In genomic region chr2:166818463-166819143, GRCm38 (mm10) we compare ENCODE assay signal across 29 mouse cellular contexts. TPM values are rescaled to one million over a fixed set of nuclear protein-coding genes. Genes with fewer than 3 reads are reported as not detected.
DNase-seq lines count a peak whose midpoint lies in the region; ATAC-seq and TF ChIP-seq lines count a peak whose summit lies in the region.
"Had no signal": no experiment of that assay in that cellular context is flagged by ENCODE, and none has a peak within 500 bp of the region (broad histone marks: within the 10 kb centered on the region; RNA-seq: fewer than 3 reads in every experiment).

No protein-coding gene starts in this region.

- H3K36me3 ChIP-seq in kidney, embryonic 16.5 days (ENCODE audit: insufficient read depth, low read length): peaks cover 3% of the 10 kb centered on the region; the same call in 1 of the 2 replicates
- no peaks in the 10 kb centered on the region for H3K36me3 ChIP-seq in limb, embryonic 15.5 days
- peaks cover 9% of the 10 kb centered on the region; the same call in 1 of the 2 replicates for H3K36me3 ChIP-seq in limb, embryonic 10.5 days
- H3K36me3 ChIP-seq: heart, embryonic 15.5 days; limb, embryonic 12.5 days; midbrain, embryonic 15.5 days had no signal

- TF ChIP-seq CTCF in cortical plate, adult 2 months (IDR thresholded peaks at IDR 0.05; ENCODE audit: extremely low read depth, insufficient read depth, low read length): no peak

- H3K4me3 ChIP-seq in kidney, embryonic 16.5 days (ENCODE audit: low read length): no peak overlapping the region
- no peak overlapping the region for H3K4me3 ChIP-seq in limb, embryonic 15.5 days
- no peak overlapping the region for H3K4me3 ChIP-seq in limb, embryonic 10.5 days
- no peak overlapping the region for H3K4me3 ChIP-seq in cortical plate, adult 2 months (ENCODE audit: insufficient read depth, low read length)
- H3K4me3 ChIP-seq: heart, embryonic 10.5 days; heart, embryonic 15.5 days; kidney, embryonic 15.5 days; limb, embryonic 12.5 days; liver, embryonic 13.5 days; midbrain, embryonic 10.5 days; midbrain, embryonic 15.5 days had no signal

- no peaks in the 10 kb centered on the region for H3K9me3 ChIP-seq in kidney, embryonic 16.5 days (ENCODE audit: low read length)
- H3K9me3 ChIP-seq in limb, embryonic 15.5 days: no peaks in the 10 kb centered on the region
- H3K9me3 ChIP-seq in limb, embryonic 10.5 days (replicated peaks): no peaks in the 10 kb centered on the region
- H3K9me3 ChIP-seq: heart, embryonic 10.5 days; heart, embryonic 15.5 days; limb, embryonic 12.5 days; liver, embryonic 13.5 days; midbrain, embryonic 10.5 days; midbrain, embryonic 15.5 days had no signal

- no peaks in the 10 kb centered on the region for H3K27me3 ChIP-seq in kidney, embryonic 16.5 days (ENCODE audit: insufficient read depth, low read length)
- H3K27me3 ChIP-seq in limb, embryonic 15.5 days: no peaks in the 10 kb centered on the region
- H3K27me3 ChIP-seq in limb, embryonic 10.5 days (ENCODE audit: low read depth, poor library complexity, severe bottlenecking): no peaks in the 10 kb centered on the region
- H3K27me3 ChIP-seq: heart, embryonic 15.5 days; kidney, embryonic 15.5 days; limb, embryonic 12.5 days; liver, embryonic 13.5 days; midbrain, embryonic 15.5 days had no signal

- H3K4me1 ChIP-seq in kidney, embryonic 16.5 days (ENCODE audit: insufficient read depth, low read length): peaks cover 15% of the 10 kb centered on the region; the same call in 1 of the 2 replicates
- peaks cover 11% of the 10 kb centered on the region; the same call in 1 of the 2 replicates for H3K4me1 ChIP-seq in limb, embryonic 15.5 days
- peaks cover 9% of the 10 kb centered on the region; the same call in 1 of the 2 replicates for H3K4me1 ChIP-seq in limb, embryonic 10.5 days
- peaks cover 12% of the 10 kb centered on the region for H3K4me1 ChIP-seq in cortical plate, adult 2 months (ENCODE audit: control insufficient read depth, insufficient read depth, low read length)
- H3K4me1 ChIP-seq: midbrain, embryonic 15.5 days had no signal

- no peak overlapping the region for H3K9ac ChIP-seq in kidney, embryonic 16.5 days (replicated peaks; ENCODE audit: low read length)
- no peak overlapping the region for H3K9ac ChIP-seq in limb, embryonic 15.5 days
- H3K9ac ChIP-seq: heart, embryonic 15.5 days; kidney, embryonic 15.5 days; limb, embryonic 12.5 days; liver, embryonic 13.5 days; midbrain, embryonic 15.5 days had no signal

- H3K4me2 ChIP-seq in kidney, embryonic 16.5 days (replicated peaks; ENCODE audit: low read depth, low read length): no peak overlapping the region
- no peak overlapping the region for H3K4me2 ChIP-seq in limb, embryonic 15.5 days
- H3K4me2 ChIP-seq: heart, embryonic 15.5 days; kidney, embryonic 15.5 days; limb, embryonic 12.5 days; liver, embryonic 13.5 days; midbrain, embryonic 15.5 days had no signal

- no peak overlapping the region for H3K27ac ChIP-seq in kidney, embryonic 16.5 days (ENCODE audit: low read length)
- no peak overlapping the region; the same call in 1 of the 2 replicates for H3K27ac ChIP-seq in limb, embryonic 15.5 days
- H3K27ac ChIP-seq in limb, embryonic 10.5 days: no peak overlapping the region
- H3K27ac ChIP-seq in cortical plate, adult 2 months (ENCODE audit: insufficient read depth, low read length): peak overlapping the region; percentile 36; the same call in 1 of the 2 replicates
- H3K27ac ChIP-seq: heart, embryonic 10.5 days; heart, embryonic 15.5 days; kidney, embryonic 15.5 days; limb, embryonic 12.5 days; liver, embryonic 13.5 days; midbrain, embryonic 10.5 days; midbrain, embryonic 15.5 days had no signal

- 89% methylated on average over 9 of the region's 9 CpGs for WGBS in kidney, embryonic 16.5 days
- 85% methylated on average over 9 of the region's 9 CpGs for WGBS in limb, embryonic 15.5 days
- 90% methylated on average over 9 of the region's 9 CpGs for WGBS in limb, embryonic 10.5 days

- no peak for DNase-seq in kidney, postnatal 4 days
- no peak for DNase-seq in limb, embryonic 10.5 days (ENCODE audit: low spot score)
- no peak for DNase-seq in adrenal gland, adult 8-10 months
- DNase-seq: adrenal gland, postnatal 36 days; B cell, adult 2 months; cerebellum, adult 9-10 months; gastrocnemius, postnatal 14 days; kidney, adult 18-20 months; kidney, postnatal 36 days; liver, embryonic 13.5 days; lung, adult 18-20 months; lung, postnatal 4 days; right cerebral cortex, adult 18-20 months; spleen, adult 18-20 months; thymus, adult 18-20 months; thymus, postnatal 36 days had no signal

- no peak for TF ChIP-seq POLR2A in cortical plate, adult 2 months (IDR thresholded peaks at IDR 0.05; ENCODE audit: extremely low read depth, insufficient read depth, low read length)

- ATAC-seq in kidney, embryonic 16.5 days (ENCODE audit: low FRiP score, low TSS enrichment): 0 out of 2 replicates have a peak, but pooled peaks have one; percentile 9
- ATAC-seq in limb, embryonic 15.5 days (ENCODE audit: insufficient number of reproducible peaks, low FRiP score, low TSS enrichment, low read depth): peak; percentile 48; the same call in 1 of the 2 replicates
- ATAC-seq in monocyte, adult 5-6 weeks (replicated peaks; ENCODE audit: insufficient number of reproducible peaks, low FRiP score, low TSS enrichment, poor library complexity, severe bottlenecking): peak; percentile 11; the same call in 1 of the 2 replicates
- ATAC-seq: forebrain, embryonic 16.5 days; hindbrain, embryonic 16.5 days; lung, postnatal 0 days; midbrain, embryonic 15.5 days had no signal

RNA-seq across cellular contexts. Expression of gene Arfgef2, which starts 13.2 kb away (rescaled TPM):
- polyA plus RNA-seq in kidney, embryonic 16.5 days (2015; fragmentation: Nextera tagmentation; extraction: Ambion mirVana): 4.6 and 4.9 TPM in 2 replicates
- polyA plus RNA-seq in limb, embryonic 15.5 days (2015; fragmentation: Nextera tagmentation; extraction: Ambion mirVana): 3.8 and 4.6 TPM in 2 replicates
- 4.4 and 5.2 TPM in 2 replicates for polyA plus RNA-seq in limb, embryonic 10.5 days (2016; fragmentation: Nextera tagmentation; extraction: Ambion mirVana)
- 22.9 and 24.3 TPM in 2 replicates for polyA plus RNA-seq in cortical plate, adult 2 months (2012; rRNA removed)
- total RNA-seq in monocyte, adult 5-6 weeks (2017): 17.1 to 25.1 TPM (median 24.6 TPM) in 3 replicates
- total RNA-seq in adrenal gland, adult 8-10 months (2022): 10 to 100 TPM; 59.7 to 83.9 (median 74.0) TPM

RNA-seq across cellular contexts. Expression of gene Trp53rkb, which starts 26.3 kb away (rescaled TPM):
- 7.8 and 8.2 TPM in 2 replicates for polyA plus RNA-seq in kidney, embryonic 16.5 days (2015; fragmentation: Nextera tagmentation; extraction: Ambion mirVana)
- 5.5 and 6.1 TPM in 2 replicates for polyA plus RNA-seq in limb, embryonic 15.5 days (2015; fragmentation: Nextera tagmentation; extraction: Ambion mirVana)
- polyA plus RNA-seq in limb, embryonic 10.5 days (2016; fragmentation: Nextera tagmentation; extraction: Ambion mirVana): 14.5 and 15.5 TPM in 2 replicates
- 6.9 and 8.6 TPM in 2 replicates for polyA plus RNA-seq in cortical plate, adult 2 months (2012; rRNA removed)
- 1.6 to 13.4 TPM (median 3.3 TPM) in 3 replicates for total RNA-seq in monocyte, adult 5-6 weeks (2017)
- 1 to 10 TPM; 3.9 to 8.1 (median 4.9) TPM for total RNA-seq in adrenal gland, adult 8-10 months (2022)
